Mouse (Mus musculus) kidney, adult 2 months (tissue): ENCODE measurements around the gene Cltb.

ENCODE experiments used
- CTCF ChIP-seq: fragments of 200-500 bp; conservative IDR thresholded peaks from 2 replicates; pipeline ENCODE4 v1.5.1; 2011; ENCODE audit warnings: low read depth, mild to moderate bottlenecking, control low read depth, low read length, moderate library complexity, mixed read lengths; ENCODE audit not compliant: insufficient read depth, insufficient read length
- POLR2A ChIP-seq: fragments of 200-500 bp; IDR thresholded peaks from one replicate; pipeline ENCODE4 v1.6.1; 2011; ENCODE audit warnings: low read depth, low read length, control low read depth

DNA sequence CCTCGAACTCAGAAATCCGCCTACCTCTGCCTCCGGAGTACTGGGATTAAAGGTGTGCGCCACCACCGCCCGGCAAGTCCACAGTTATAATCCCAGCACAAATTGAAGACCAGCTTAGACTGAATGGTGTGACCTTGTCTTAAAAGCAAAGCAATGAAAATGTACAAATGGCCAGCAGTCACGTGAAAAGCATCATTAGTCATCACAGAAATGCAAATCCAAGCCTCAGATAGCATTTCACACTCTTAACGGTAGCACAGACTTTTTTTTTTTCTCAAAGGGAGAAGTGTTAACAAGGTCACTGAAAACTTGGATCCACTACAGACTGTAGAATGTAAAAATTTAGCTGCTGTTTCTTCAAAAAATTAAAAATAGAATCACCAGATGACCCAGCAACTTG, 5.2 kb upstream of the Cltb start:
- TF ChIP-seq CTCF (no peak), POLR2A (no peak)
